7 mouse cellular contexts compared by ENCODE assay signal in genomic region chr1:105946581-105947540, GRCm38 (mm10). TPM values are rescaled to one million over a fixed set of nuclear protein-coding genes. Genes with fewer than 3 reads are reported as not detected.
DNase-seq lines count a peak whose midpoint lies in the region; ATAC-seq and TF ChIP-seq lines count a peak whose summit lies in the region.

No protein-coding gene starts in this region.

- ATAC-seq in liver, embryonic 11.5 days (replicated peaks; ENCODE audit: low FRiP score), result no peak
- ATAC-seq in monocyte, adult 5-6 weeks (replicated peaks; ENCODE audit: insufficient number of reproducible peaks, low FRiP score, low TSS enrichment, poor library complexity, severe bottlenecking), result no peak

- WGBS in liver, adult 2 months, result 68% methylated on average over 13 of the region's 13 CpGs
- WGBS in liver, embryonic 11.5 days, result 75% methylated on average over 13 of the region's 13 CpGs

- H3K27ac ChIP-seq in liver, adult 2 months (replicated peaks; ENCODE audit: insufficient read depth, low read depth, low read length), result no peak overlapping the region
- no peak overlapping the region for H3K27ac ChIP-seq in liver, embryonic 11.5 days (ENCODE audit: low read depth, low read length)

- TF ChIP-seq POLR2A in liver, adult 2 months (IDR thresholded peaks at IDR 0.05; ENCODE audit: extremely low read depth, insufficient read depth, low read length), result no peak

- no peak overlapping the region for H3K4me2 ChIP-seq in liver, embryonic 11.5 days

- DNase-seq in liver, adult 2 months (ENCODE audit: extremely low read depth, low read depth, low spot score), result peak; percentile 64
- no peak for DNase-seq in liver, embryonic 11.5 days (ENCODE audit: low spot score)
- peak; percentile 20 for DNase-seq in cerebellum, adult 9-11 months
- DNase-seq in heart, adult 9 months (ENCODE audit: low spot score in 2 of 2), result peak; percentile 54 to 66
- peak; percentile 74 to 81 for DNase-seq in left cerebral cortex, adult 9 months (ENCODE audit: low spot score in 2 of 2)
- no peak for DNase-seq in spleen, postnatal 36 days (ENCODE audit: low spot score in 2 of 2)

- H3K9ac ChIP-seq in liver, adult 2 months (ENCODE audit: low read depth, low read length), result no peak overlapping the region
- H3K9ac ChIP-seq in liver, embryonic 11.5 days (ENCODE audit: low read depth, low read length), result no peak overlapping the region

- no peaks in the 10 kb centered on the region for H3K27me3 ChIP-seq in liver, adult 2 months (ENCODE audit: control insufficient read depth, insufficient read depth, low read length)
- H3K27me3 ChIP-seq in liver, embryonic 11.5 days (replicated peaks; ENCODE audit: control insufficient read depth, insufficient read depth, low read length), result no peaks in the 10 kb centered on the region

- TF ChIP-seq CTCF in liver, adult 2 months (IDR thresholded peaks at IDR 0.05; ENCODE audit: low read depth, low read length), result no peak

- H3K36me3 ChIP-seq in liver, adult 2 months (ENCODE audit: control insufficient read depth, insufficient read depth, low read length), result no peaks in the 10 kb centered on the region
- H3K36me3 ChIP-seq in liver, embryonic 11.5 days (ENCODE audit: control insufficient read depth, insufficient read depth, low read length), result no peaks in the 10 kb centered on the region

- no peak overlapping the region for H3K4me3 ChIP-seq in liver, adult 2 months (ENCODE audit: insufficient read depth, low read depth, low read length)
- H3K4me3 ChIP-seq in liver, embryonic 11.5 days (ENCODE audit: low read depth, low read length), result no peak overlapping the region

- no peaks in the 10 kb centered on the region for H3K9me3 ChIP-seq in liver, embryonic 11.5 days (ENCODE audit: control insufficient read depth, low read length)

- H3K79me2 ChIP-seq in liver, adult 2 months (ENCODE audit: control insufficient read depth, insufficient read depth, low read length), result no peaks in the 10 kb centered on the region

- no peaks in the 10 kb centered on the region for H3K4me1 ChIP-seq in liver, adult 2 months (ENCODE audit: control insufficient read depth, insufficient read depth, low read length)
- no peaks in the 10 kb centered on the region for H3K4me1 ChIP-seq in liver, embryonic 11.5 days (replicated peaks; ENCODE audit: control insufficient read depth, insufficient read depth, low read length)

RNA-seq across cellular contexts. Expression of gene Zcchc2, which starts 43.3 kb away (rescaled TPM):
- 12.2 and 16.2 TPM in 2 replicates for total RNA-seq in liver, adult 2 months (2014; rRNA removed)
- 12.6 and 15.3 TPM in 2 replicates for polyA plus RNA-seq in liver, adult 2 months (2012; rRNA removed)
- polyA plus RNA-seq in liver, embryonic 11.5 days (2014; fragmentation: Nextera tagmentation; extraction: Ambion mirVana), result 3.4 and 3.9 TPM in 2 replicates
- 40.5 to 52.4 TPM (median 42.4 TPM) in 3 replicates for total RNA-seq in monocyte, adult 5-6 weeks (2017)

Comparison
In these comparisons a context has a peak if more than half of its experiments do, and no peak if none do; other contexts are left out.
1. DNase-seq: peak in liver, adult 2 months (single experiment), cerebellum, adult 9-11 months (single experiment), heart, adult 9 months (2 of 2) and left cerebral cortex, adult 9 months (2 of 2); none in liver, embryonic 11.5 days (single experiment) and spleen, postnatal 36 days (0 of 2).